Mouse (Mus musculus) embryonic facial prominence, embryonic 14.5 days (tissue): Measurements from ENCODE around the gene Kcnq1. TPM values are rescaled to one million over a fixed set of nuclear protein-coding genes. Genes with fewer than 3 reads are reported as not detected.

ENCODE experiments used
- ATAC-seq: fragments of 200-750 bp; cut with Nextera tagmentation; 2 replicates; pipeline ENCODE4 v1.8.0; 2017; ENCODE audit warnings: low read depth, moderate number of reproducible peaks, moderate TSS enrichment
- DNase-seq: peaks from one replicate; pipeline ENCODE4 v3.0.0-alpha.2; 2015; ENCODE audit warnings: low spot score
- H3K27ac ChIP-seq: fragments of 300-500 bp; sonication (generic); replicated peaks from 2 replicates; pipeline ENCODE4 v1.5.1; 2014; ENCODE audit warnings: low read depth, mild to moderate bottlenecking, low read length, moderate library complexity
- H3K27me3 ChIP-seq: fragments of 300-500 bp; sonication (generic); replicated peaks from 2 replicates; pipeline ENCODE4 v1.6.1; 2014; ENCODE audit warnings: low read length; ENCODE audit not compliant: control insufficient read depth, insufficient read depth
- H3K36me3 ChIP-seq: fragments of 300-500 bp; sonication (generic); 2 replicates; pipeline ENCODE4 v1.6.1; 2014; ENCODE audit warnings: low read length, mixed read lengths; ENCODE audit not compliant: control insufficient read depth, insufficient read depth
- H3K4me1 ChIP-seq: fragments of 300-500 bp; sonication (generic); 2 replicates; pipeline ENCODE4 v1.6.1; 2014; ENCODE audit warnings: antibody characterized with exemption, low read length; ENCODE audit not compliant: control insufficient read depth, insufficient read depth
- H3K4me2 ChIP-seq: fragments of 300-500 bp; sonication (generic); 2 replicates; pipeline ENCODE4 v1.6.1; 2014; ENCODE audit warnings: low read depth, mild to moderate bottlenecking, low read length, moderate library complexity, mixed read lengths
- H3K4me3 ChIP-seq: fragments of 300-500 bp; sonication (generic); 2 replicates; pipeline ENCODE4 v1.5.1; 2014; ENCODE audit warnings: low read depth, mild to moderate bottlenecking, low read length
- H3K9ac ChIP-seq: fragments of 300-500 bp; sonication (generic); 2 replicates; pipeline ENCODE4 v1.6.1; 2014; ENCODE audit warnings: low read depth, mild to moderate bottlenecking, low read length, moderate library complexity, mixed read lengths
- H3K9me3 ChIP-seq: fragments of 300-500 bp; sonication (generic); 2 replicates; pipeline ENCODE4 v1.6.1; 2016; ENCODE audit warnings: low read length; ENCODE audit not compliant: control insufficient read depth
- WGBS: fragments of 180-500 bp; shearing (Covaris S2); extraction: QIAGEN DNeasy Blood & Tissue Kit; methylation state at CpG from one replicate; pipeline ENCODE4 v1.1.7; 2014; 5-methylcytosine and 5-hydroxymethylcytosine counted together
- polyA plus RNA-seq: library from polyadenylated mRNA; unstranded; fragments of >200 nt; fragmentation: Nextera tagmentation; extraction: Ambion mirVana; gene quantifications from 2 replicates; pipeline ENCODE4 v1.2.1, GENCODE M21; 2014

Gene Kcnq1
- polyA plus RNA-seq, 1 experiment from 2014 or later = 1.9 TPM

GRCm38 (mm10) chr7:143313572-143314319, 207.6 kb downstream of the Kcnq1 start:
- peak; percentile 14; the same call in 1 of the 2 replicates for ATAC-seq
- WGBS = 71% methylated on average over 11 of the region's 11 CpGs
- H3K4me1 ChIP-seq = peaks cover 35% of the 10 kb centered on the region
- DNase-seq = peak; percentile 71
- H3K4me3 ChIP-seq = no peak overlapping the region
- H3K9me3 ChIP-seq = no peaks in the 10 kb centered on the region
- no peak overlapping the region for H3K9ac ChIP-seq
- no peaks in the 10 kb centered on the region for H3K27me3 ChIP-seq
- H3K36me3 ChIP-seq = no peaks in the 10 kb centered on the region
- peak overlapping the region; percentile 13 for H3K27ac ChIP-seq
- no peak overlapping the region for H3K4me2 ChIP-seq

- Histone ChIP-seq H3K9ac (no peak overlapping the region), H3K4me2 (no peak overlapping the region), H3K4me3 (no peak overlapping the region), H3K4me1 (peaks cover 19% of the 10 kb centered on the region; the same call in 1 of the 2 replicates), H3K27me3 (no peaks in the 10 kb centered on the region), H3K27ac (no peak overlapping the region), H3K9me3 (no peaks in the 10 kb centered on the region), H3K36me3 (no peaks in the 10 kb centered on the region)
- DNase-seq (no peak), ATAC-seq (no peak)
- WGBS = 28% methylated on average over 5 of the region's 5 CpGs
Measured at GRCm38 (mm10) chr7:143318512-143318911, 212.3 kb downstream of the Kcnq1 start.

GRCm38 (mm10) chr7:143320367-143320766, 214.2 kb downstream of the Kcnq1 start:
- no peak overlapping the region for H3K4me2 ChIP-seq
- H3K9me3 ChIP-seq = no peaks in the 10 kb centered on the region
- no peak overlapping the region for H3K4me3 ChIP-seq
- H3K27me3 ChIP-seq = no peaks in the 10 kb centered on the region
- no peak overlapping the region for H3K9ac ChIP-seq
- peak; percentile 79 for ATAC-seq
- H3K27ac ChIP-seq = peak overlapping the region; percentile 59
- peaks cover 9% of the 10 kb centered on the region; the same call in 1 of the 2 replicates for H3K4me1 ChIP-seq
- 35% methylated on average over 8 of the region's 8 CpGs for WGBS
- no peaks in the 10 kb centered on the region for H3K36me3 ChIP-seq
- peak; percentile 88 for DNase-seq

- Histone ChIP-seq H3K4me3 (no peak overlapping the region), H3K9ac (no peak overlapping the region), H3K9me3 (no peaks in the 10 kb centered on the region), H3K27ac (no peak overlapping the region), H3K4me1 (peaks cover 7% of the 10 kb centered on the region; the same call in 1 of the 2 replicates), H3K36me3 (no peaks in the 10 kb centered on the region), H3K4me2 (no peak overlapping the region), H3K27me3 (no peaks in the 10 kb centered on the region)
- peak; percentile 36 for DNase-seq
- no peak for ATAC-seq
- WGBS = 57% methylated on average over 14 of the region's 16 CpGs
Measured at GRCm38 (mm10) chr7:143325051-143325450, 218.9 kb downstream of the Kcnq1 start.

GRCm38 (mm10) chr7:143328185-143328915, 222.2 kb downstream of the Kcnq1 start:
- Histone ChIP-seq H3K4me2 (no peak overlapping the region), H3K4me1 (peaks cover 4% of the 10 kb centered on the region), H3K27ac (no peak overlapping the region), H3K9me3 (no peaks in the 10 kb centered on the region), H3K4me3 (no peak overlapping the region), H3K9ac (no peak overlapping the region), H3K27me3 (no peaks in the 10 kb centered on the region), H3K36me3 (no peaks in the 10 kb centered on the region)
- no peak for DNase-seq
- 79% methylated on average over 18 of the region's 18 CpGs for WGBS
- ATAC-seq = no peak

- Histone ChIP-seq H3K27me3 (no peaks in the 10 kb centered on the region), H3K4me1 (peaks cover 10% of the 10 kb centered on the region), H3K9me3 (no peaks in the 10 kb centered on the region), H3K27ac (no peak overlapping the region), H3K4me2 (no peak overlapping the region), H3K4me3 (no peak overlapping the region), H3K36me3 (no peaks in the 10 kb centered on the region), H3K9ac (no peak overlapping the region)
- DNase-seq (peak; percentile 29), ATAC-seq (peak; percentile 61; the same call in 1 of the 2 replicates)
- 83% methylated on average over 14 of the region's 14 CpGs for WGBS
Measured at GRCm38 (mm10) chr7:143329110-143329810, 223.1 kb downstream of the Kcnq1 start.

GRCm38 (mm10) chr7:143333040-143333439, 226.9 kb downstream of the Kcnq1 start:
- WGBS = 54% methylated on average over 8 of the region's 8 CpGs
- Histone ChIP-seq H3K9ac (no peak overlapping the region), H3K27ac (no peak overlapping the region), H3K4me2 (no peak overlapping the region), H3K4me1 (peaks cover 10% of the 10 kb centered on the region), H3K9me3 (peaks cover 5% of the 10 kb centered on the region; the same call in 1 of the 2 replicates), H3K4me3 (no peak overlapping the region), H3K27me3 (no peaks in the 10 kb centered on the region), H3K36me3 (no peaks in the 10 kb centered on the region)
- DNase-seq (no peak), ATAC-seq (no peak)

GRCm38 (mm10) chr7:143333604-143334003, 227.4 kb downstream of the Kcnq1 start:
- 25% methylated on average over 4 of the region's 4 CpGs for WGBS
- H3K4me3 ChIP-seq = no peak overlapping the region

More at GRCm38 (mm10) chr7:143333604-143334003, 227.4 kb downstream of the Kcnq1 start:
- no peaks in the 10 kb centered on the region for H3K27me3 ChIP-seq
- DNase-seq (no peak), ATAC-seq (no peak)
- H3K36me3 ChIP-seq = no peaks in the 10 kb centered on the region
- no peak overlapping the region for H3K4me2 ChIP-seq
- H3K27ac ChIP-seq = no peak overlapping the region
- peaks cover 10% of the 10 kb centered on the region for H3K4me1 ChIP-seq
- H3K9ac ChIP-seq = no peak overlapping the region
- peaks cover 8% of the 10 kb centered on the region; the same call in 1 of the 2 replicates for H3K9me3 ChIP-seq
